Mouse (Mus musculus): ENCODE data around the gene Ccdc106.
"Not testable (repeated sequence)": the region's sequence is repeated elsewhere in the genome, so short reads cannot be mapped to it uniquely, and the experiment has no call there.

The Ccdc106 gene

GRCm38 (mm10) chr7:5015118-5016001, 5.0 kb upstream of the Ccdc106 start, which contains the start of gene Gm44973:
Gene Gm44973, plus strand, starts transcription at chr7:5015496.
- DNase-seq (ENCODE audit: low spot score in 2 of 2) = peak; percentile 93 to 96

DNA sequence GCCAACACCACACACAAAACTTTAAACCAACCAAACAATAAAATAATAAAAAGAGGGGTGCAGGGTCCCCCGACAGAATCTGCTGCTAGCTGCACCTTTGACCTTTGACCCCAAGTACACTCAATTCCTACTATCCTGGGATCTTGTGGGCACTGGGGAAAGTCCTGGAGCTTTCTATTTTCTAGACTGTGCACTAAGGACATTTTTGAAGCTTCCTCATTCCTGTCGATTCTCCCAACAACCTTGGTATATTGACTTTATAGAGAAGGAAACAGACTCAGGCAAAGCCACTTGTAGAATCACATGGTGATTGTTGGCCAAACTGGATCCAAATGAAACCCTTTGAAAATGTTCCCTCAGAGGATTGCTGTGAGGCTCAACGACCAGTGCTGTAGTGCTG, 4.3 kb upstream of the Ccdc106 start:
- DNase-seq (ENCODE audit: low spot score in 2 of 2) = no peak

GRCm38 (mm10) chr7:5016920-5017319, 3.4 kb upstream of the Ccdc106 start:
- no peak for DNase-seq (ENCODE audit: low spot score in 2 of 2)

GRCm38 (mm10) chr7:5017352-5017751, 3.0 kb upstream of the Ccdc106 start:
- DNase-seq (ENCODE audit: low spot score in 2 of 2) = no peak

DNA sequence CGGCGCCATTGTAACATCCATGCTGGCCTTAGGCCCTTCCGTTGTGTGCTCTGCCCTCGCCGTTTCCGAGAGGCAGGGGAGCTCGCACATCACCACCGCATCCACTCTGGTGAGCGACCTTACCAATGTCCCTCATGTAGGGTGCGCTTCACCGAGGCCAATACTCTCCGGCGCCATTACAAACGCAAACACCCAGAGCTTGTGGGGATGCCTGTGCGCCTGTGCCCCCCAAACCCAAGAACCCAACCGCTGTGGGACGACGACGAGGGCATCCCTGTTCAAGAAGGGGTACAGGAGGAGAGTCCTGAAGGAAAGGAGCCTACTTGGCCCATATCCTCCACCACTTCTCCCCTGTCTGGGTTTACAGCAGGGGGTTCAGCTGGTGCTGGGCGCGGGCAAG, 2.4 kb upstream of the Ccdc106 start:
- no peak for DNase-seq (ENCODE audit: low spot score in 2 of 2)

DNA sequence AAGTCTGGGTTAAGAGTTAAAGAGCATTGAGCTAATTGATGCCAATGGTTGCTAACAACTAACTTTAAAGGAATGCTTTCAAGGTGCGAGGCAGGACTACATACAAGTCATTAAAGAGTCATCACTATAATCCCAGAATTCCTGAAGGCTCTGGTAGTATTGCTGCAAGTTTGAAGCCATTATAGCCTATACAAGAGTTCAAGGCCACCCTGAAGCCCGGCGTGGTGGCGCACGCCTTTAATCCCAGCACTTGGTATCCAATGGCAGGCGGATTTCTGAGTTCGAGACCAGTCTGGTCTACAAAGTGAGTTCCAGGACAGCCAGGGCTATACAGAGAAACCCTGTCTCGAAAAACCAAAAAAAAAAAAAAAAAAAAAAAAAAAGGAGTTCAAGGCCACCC, 777 bp upstream of the Ccdc106 start:
- DNase-seq (ENCODE audit: low spot score in 2 of 2) = not testable (repeated sequence)

- DNase-seq (ENCODE audit: low spot score in 2 of 2) = no peak
Observed at GRCm38 (mm10) chr7:5020685-5021084, 332 bp downstream of the Ccdc106 start.

- DNase-seq (ENCODE audit: low spot score in 2 of 2) = no peak
Observed at GRCm38 (mm10) chr7:5021197-5021596, 844 bp downstream of the Ccdc106 start.

- no peak for DNase-seq (ENCODE audit: low spot score in 2 of 2)
Observed at GRCm38 (mm10) chr7:5029543-5029942, 9.2 kb downstream of the Ccdc106 start.

- DNase-seq (ENCODE audit: low spot score in 2 of 2) = no peak
Observed at GRCm38 (mm10) chr7:5029946-5030345, 9.6 kb downstream of the Ccdc106 start.

DNA sequence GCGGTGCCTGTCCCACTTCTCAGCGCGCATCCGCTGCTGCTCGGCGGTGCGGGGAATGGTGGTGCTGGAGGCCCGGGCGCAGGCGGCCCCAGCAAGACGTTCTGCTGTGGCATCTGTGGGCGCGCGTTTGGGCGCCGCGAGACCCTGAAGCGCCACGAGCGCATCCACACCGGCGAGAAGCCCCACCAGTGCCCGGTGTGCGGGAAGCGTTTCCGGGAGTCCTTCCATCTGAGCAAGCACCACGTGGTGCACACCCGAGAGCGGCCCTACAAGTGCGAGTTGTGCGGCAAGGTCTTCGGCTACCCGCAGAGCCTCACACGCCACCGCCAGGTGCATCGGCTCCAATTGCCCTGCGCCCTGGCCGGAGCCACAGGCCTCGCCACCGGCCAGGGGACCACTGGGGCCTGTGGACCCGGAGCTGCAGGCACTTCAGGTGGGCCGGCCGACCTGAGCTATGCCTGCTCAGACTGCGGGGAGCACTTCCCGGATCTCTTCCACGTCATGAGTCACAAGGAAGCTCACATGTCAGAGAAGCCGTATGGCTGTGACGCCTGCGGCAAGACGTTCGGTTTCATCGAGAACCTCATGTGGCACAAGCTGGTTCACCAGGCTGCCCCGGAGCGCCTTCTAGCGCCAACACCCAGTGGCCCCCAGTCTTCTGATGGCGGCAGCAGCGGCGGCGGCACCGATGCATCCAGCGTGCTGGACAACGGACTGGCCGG, 10.4 kb downstream of the Ccdc106 start:
- DNase-seq (ENCODE audit: low spot score in 2 of 2) = no peak

- no peak for DNase-seq (ENCODE audit: low spot score in 2 of 2)
Observed at GRCm38 (mm10) chr7:5031496-5031895, 11.1 kb downstream of the Ccdc106 start.

DNA sequence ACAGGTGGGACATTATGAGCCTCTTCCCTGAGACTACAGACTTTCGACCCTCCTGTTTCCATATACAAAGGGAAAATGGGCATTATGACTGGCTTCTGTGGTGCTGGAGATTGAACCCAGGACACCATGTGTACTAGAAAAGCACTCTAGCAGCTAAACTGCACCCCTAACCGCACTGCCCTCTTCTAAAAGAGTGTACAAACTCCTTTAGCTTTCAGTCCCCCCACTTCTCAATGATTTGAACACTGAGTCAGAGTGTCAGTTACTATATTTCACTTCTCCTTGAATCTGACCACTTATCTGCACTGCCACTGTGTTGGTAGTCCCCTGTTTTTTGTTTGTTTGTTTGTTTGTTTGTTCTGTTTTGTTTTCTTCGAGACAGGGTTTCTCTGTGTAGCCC, 13.5 kb downstream of the Ccdc106 start, which contains the start of gene 4632433K11Rik:
TSS of gene 4632433K11Rik (plus strand) at position 301 of the 400 bp plus-strand sequence.
- no peak for DNase-seq (ENCODE audit: low spot score in 2 of 2)

GRCm38 (mm10) chr7:5035628-5036027, 15.3 kb downstream of the Ccdc106 start:
- DNase-seq (ENCODE audit: low spot score in 2 of 2) = no peak

DNA sequence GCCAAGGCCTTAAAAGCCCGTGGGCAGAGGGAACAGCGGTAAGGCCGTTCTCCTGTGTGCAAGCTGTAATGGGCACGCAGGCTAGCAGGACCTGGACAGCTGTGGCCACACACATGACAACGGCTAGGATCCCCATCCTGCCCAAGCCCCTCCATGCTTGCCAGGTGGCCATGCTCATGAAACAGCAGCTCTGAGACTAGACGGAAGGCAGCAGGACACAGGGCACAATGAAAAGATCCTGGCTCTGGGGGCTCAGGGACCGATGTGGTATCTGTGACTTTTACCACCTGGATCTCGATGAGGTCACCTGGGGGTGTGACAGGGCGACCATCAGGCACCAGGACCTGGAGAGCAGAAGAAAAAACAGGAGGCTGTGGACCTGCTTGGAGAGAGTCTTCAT, 15.8 kb downstream of the Ccdc106 start:
- DNase-seq (ENCODE audit: low spot score in 2 of 2) = no peak

DNA sequence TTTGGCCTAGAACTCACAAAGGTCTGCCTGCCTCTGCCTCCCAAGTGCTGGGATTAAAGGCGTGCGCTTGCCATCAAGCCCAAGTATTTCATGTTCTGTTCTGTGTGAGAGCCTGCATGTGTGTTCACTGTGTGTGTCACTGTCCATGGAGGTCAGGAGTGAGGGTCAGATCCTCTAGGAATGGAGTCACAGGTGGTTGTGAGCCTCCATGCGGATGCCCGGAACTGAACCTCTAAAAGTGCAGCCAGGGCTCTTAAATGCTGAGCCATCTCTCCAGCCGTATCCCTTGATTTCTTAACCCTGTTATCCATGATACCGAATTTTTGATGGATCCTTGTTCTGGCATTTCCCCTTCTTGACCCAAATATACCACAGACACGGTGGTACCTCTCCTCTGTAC, 16.7 kb downstream of the Ccdc106 start:
- no peak for DNase-seq (ENCODE audit: low spot score in 2 of 2)

DNA sequence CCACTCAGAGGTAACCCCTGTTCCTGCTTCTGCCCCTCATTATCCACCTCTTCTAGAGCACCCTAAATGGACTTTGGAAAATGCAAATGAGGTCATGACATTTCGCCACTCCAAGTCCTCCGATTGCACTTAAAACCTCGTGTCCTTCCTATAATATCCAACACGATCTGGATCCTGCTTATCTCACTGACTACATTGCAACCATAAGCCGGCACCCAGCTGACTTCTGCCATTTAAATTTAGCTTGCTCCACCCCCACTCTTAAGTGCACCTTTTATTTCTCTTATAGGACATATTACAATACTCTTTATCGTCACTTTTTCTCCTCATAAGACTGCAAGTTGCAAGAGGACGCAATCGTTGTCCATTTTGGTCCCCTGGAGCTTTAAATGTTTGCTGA, 17.1 kb downstream of the Ccdc106 start:
- DNase-seq (ENCODE audit: low spot score in 2 of 2) = no peak

GRCm38 (mm10) chr7:5038109-5038732, 17.9 kb downstream of the Ccdc106 start, which contains the start of gene Zfp784:
Gene Zfp784, minus strand, starts transcription at chr7:5038446.
- DNase-seq (ENCODE audit: low spot score in 2 of 2) = peak; percentile 96

- no peak for DNase-seq (ENCODE audit: low spot score in 2 of 2)
Observed at GRCm38 (mm10) chr7:5038940-5039339, 18.6 kb downstream of the Ccdc106 start.

DNA sequence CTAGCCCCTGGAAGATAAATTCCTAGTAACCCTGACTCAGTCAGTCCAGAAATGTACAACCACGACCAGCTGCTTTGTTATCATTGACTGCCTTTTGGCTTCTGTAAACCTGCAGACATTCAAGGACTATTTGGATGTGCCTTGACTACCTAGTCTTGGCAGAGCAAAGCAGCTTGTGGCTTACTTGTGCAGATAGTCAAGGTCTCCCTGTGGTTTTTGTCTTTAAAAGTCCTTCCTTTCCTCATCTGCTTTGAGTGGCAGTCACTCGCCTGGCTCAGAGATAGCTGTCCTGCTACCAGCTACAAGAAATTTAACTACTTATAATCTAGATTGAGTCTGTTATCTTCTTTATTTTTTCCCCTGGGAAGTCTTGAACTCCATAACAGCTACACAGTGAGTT, 24.6 kb downstream of the Ccdc106 start:
- no peak for DNase-seq (ENCODE audit: low spot score in 2 of 2)

DNA sequence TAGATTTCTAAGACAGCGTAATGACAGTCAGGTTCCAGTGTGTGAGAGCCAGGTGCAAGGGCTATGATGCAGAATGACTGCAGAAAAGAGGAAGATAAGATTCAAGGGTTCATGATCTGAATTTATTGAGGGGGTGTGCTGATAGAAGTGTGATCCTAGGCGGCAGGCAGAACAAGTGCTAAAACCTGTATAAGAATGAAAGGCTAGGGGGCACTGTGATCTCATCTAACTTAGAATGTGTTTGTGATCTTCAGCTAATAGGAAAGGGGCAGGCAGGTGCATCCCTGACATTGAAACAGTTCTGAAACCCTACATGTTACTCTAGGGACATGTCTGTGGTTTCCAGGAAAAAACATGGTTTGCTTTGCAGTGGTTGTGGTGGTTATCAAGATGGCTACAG, 25.8 kb downstream of the Ccdc106 start:
- no peak for DNase-seq (ENCODE audit: low spot score in 2 of 2)

DNA sequence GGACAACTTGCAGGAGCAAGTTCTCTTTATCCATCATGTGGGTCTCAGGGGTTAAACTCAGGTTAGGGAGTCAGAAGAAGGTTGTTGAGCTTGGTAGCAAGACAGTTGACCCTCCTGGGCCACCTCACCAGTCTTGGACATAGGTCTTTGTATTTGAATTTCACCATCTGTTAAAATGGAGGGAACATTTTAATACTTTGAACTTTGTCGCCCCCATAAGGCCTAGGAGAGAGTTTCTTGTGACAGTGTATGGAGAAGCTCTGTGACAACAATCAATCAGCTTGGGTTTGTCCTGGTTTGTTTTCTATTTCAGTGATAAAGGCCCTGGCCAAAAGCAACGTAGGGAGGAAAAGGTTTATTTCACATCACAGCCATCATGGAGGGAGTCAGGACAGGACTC, 27.0 kb downstream of the Ccdc106 start:
- DNase-seq (ENCODE audit: low spot score in 2 of 2) = peak in 1 of 2 experiments; percentile 40

All from heart, adult 9 months (tissue).